ENCODE assay signal across 10 mouse cellular contexts in genomic region chr5:122129068-122129655, GRCm38 (mm10). TPM values are rescaled to one million over a fixed set of nuclear protein-coding genes. Genes with fewer than 3 reads are reported as not detected.
DNase-seq lines count a peak whose midpoint lies in the region; ATAC-seq and TF ChIP-seq lines count a peak whose summit lies in the region.
"Had no signal": no experiment of that assay in that cellular context is flagged by ENCODE, and none has a peak within 500 bp of the region (broad histone marks: within the 10 kb centered on the region; RNA-seq: fewer than 3 reads in every experiment).

No protein-coding gene starts in this region.

- no peaks in the 10 kb centered on the region for H3K36me3 ChIP-seq in forebrain, postnatal 0 days (ENCODE audit: insufficient read depth)
- no peaks in the 10 kb centered on the region for H3K36me3 ChIP-seq in hindbrain, embryonic 14.5 days (replicated peaks; ENCODE audit: control insufficient read depth, insufficient read depth)
- H3K36me3 ChIP-seq in midbrain, embryonic 10.5 days = no peaks in the 10 kb centered on the region
- H3K36me3 ChIP-seq: liver, embryonic 15.5 days had no signal

- no peaks in the 10 kb centered on the region for H3K9me3 ChIP-seq in forebrain, postnatal 0 days (ENCODE audit: low read length)
- no peaks in the 10 kb centered on the region for H3K9me3 ChIP-seq in hindbrain, embryonic 14.5 days (ENCODE audit: control insufficient read depth, low read length)
- H3K9me3 ChIP-seq in midbrain, embryonic 10.5 days (replicated peaks) = no peaks in the 10 kb centered on the region
- H3K9me3 ChIP-seq: liver, embryonic 15.5 days had no signal

- peak; percentile 86 for DNase-seq in CD4-positive, CD25-positive, alpha-beta regulatory T cell, adult 2 months (ENCODE audit: low read depth, low spot score)
- DNase-seq in forebrain, postnatal 0 days = peak; percentile 92
- DNase-seq in hindbrain, embryonic 14.5 days (ENCODE audit: low spot score) = peak; percentile 90
- DNase-seq in layer of hippocampus, postnatal 25 days (ENCODE audit: extremely low spot score in 1 of 2, low spot score in 1 of 2) = peak; percentile 31 to 79
- peak; percentile 49 for DNase-seq in midbrain, embryonic 10.5 days (ENCODE audit: low spot score)
- peak; percentile 59 to 82 for DNase-seq in spleen, postnatal 4 days (ENCODE audit: low spot score in 2 of 2)

- no peak overlapping the region for H3K9ac ChIP-seq in forebrain, postnatal 0 days
- 0 out of 2 replicates have a peak overlapping the region, but pooled peaks have one; percentile 28 for H3K9ac ChIP-seq in hindbrain, embryonic 14.5 days
- H3K9ac ChIP-seq: liver, embryonic 15.5 days had no signal

- peak; percentile 80 for TF ChIP-seq CTCF in forebrain, postnatal 0 days (IDR thresholded peaks at IDR 0.05; ENCODE audit: low read depth)

- H3K27me3 ChIP-seq in forebrain, postnatal 0 days (ENCODE audit: insufficient read depth, low read length) = no peaks in the 10 kb centered on the region; the same call in 1 of the 2 replicates
- H3K27me3 ChIP-seq in hindbrain, embryonic 14.5 days (ENCODE audit: control insufficient read depth, insufficient read depth, low read length) = no peaks in the 10 kb centered on the region
- H3K27me3 ChIP-seq in midbrain, embryonic 10.5 days (ENCODE audit: low read depth, poor library complexity, severe bottlenecking) = peaks cover 27% of the 10 kb centered on the region

- H3K4me1 ChIP-seq in forebrain, postnatal 0 days (ENCODE audit: insufficient read depth) = no peaks in the 10 kb centered on the region
- H3K4me1 ChIP-seq in hindbrain, embryonic 14.5 days (replicated peaks; ENCODE audit: control insufficient read depth, insufficient read depth, low read length) = peaks cover 4% of the 10 kb centered on the region; the same call in 1 of the 2 replicates
- peaks cover 20% of the 10 kb centered on the region for H3K4me1 ChIP-seq in midbrain, embryonic 10.5 days

- no peak for ATAC-seq in CD4-positive, CD25-positive, alpha-beta regulatory T cell, adult 4 months
- ATAC-seq in cerebellum, adult (ENCODE audit: insufficient number of reproducible peaks, low FRiP score, low TSS enrichment) = 0 out of 2 replicates have a peak, but pooled peaks have one; percentile 49
- peak; percentile 78 for ATAC-seq in forebrain, postnatal 0 days
- no peak for ATAC-seq in hindbrain, embryonic 14.5 days (ENCODE audit: low FRiP score)

- no peak overlapping the region for H3K27ac ChIP-seq in forebrain, postnatal 0 days (ENCODE audit: low read depth, low read length)
- no peak overlapping the region for H3K27ac ChIP-seq in hindbrain, embryonic 14.5 days
- no peak overlapping the region for H3K27ac ChIP-seq in midbrain, embryonic 10.5 days (replicated peaks)
- H3K27ac ChIP-seq: liver, embryonic 15.5 days had no signal

- 0 out of 2 replicates have a peak overlapping the region, but pooled peaks have one; percentile 4 for H3K4me2 ChIP-seq in forebrain, postnatal 0 days (ENCODE audit: low read depth)
- H3K4me2 ChIP-seq in hindbrain, embryonic 14.5 days (replicated peaks) = no peak overlapping the region
- H3K4me2 ChIP-seq: liver, embryonic 15.5 days had no signal

- no peak overlapping the region for H3K4me3 ChIP-seq in forebrain, postnatal 0 days (ENCODE audit: low read depth, low read length)
- H3K4me3 ChIP-seq in hindbrain, embryonic 14.5 days (replicated peaks; ENCODE audit: low read length) = no peak overlapping the region
- no peak overlapping the region for H3K4me3 ChIP-seq in midbrain, embryonic 10.5 days
- H3K4me3 ChIP-seq: liver, embryonic 15.5 days had no signal

- 35% methylated on average over 16 of the region's 16 CpGs for WGBS in forebrain, postnatal 0 days
- 36% methylated on average over 16 of the region's 16 CpGs for WGBS in hindbrain, embryonic 14.5 days
- WGBS in midbrain, embryonic 10.5 days = 38% methylated on average over 16 of the region's 16 CpGs

RNA-seq across cellular contexts. Expression of gene Ccdc63, which starts 11.5 kb away (rescaled TPM):
- under 1 TPM in 1 of 2 experiments, not detected in 1; 0.75 TPM for polyA plus RNA-seq in CD4-positive, CD25-positive, alpha-beta regulatory T cell, adult 4 months (2017; shearing (Covaris generic))
- total RNA-seq in forebrain, postnatal 0 days (2014; rRNA removed) = 0.43 TPM in 1 of 2 replicates, not detected in the other
- 0.08 and 0.16 TPM in 2 replicates for polyA plus RNA-seq in forebrain, postnatal 0 days (2015; fragmentation: Nextera tagmentation; extraction: Ambion mirVana)
- polyA plus RNA-seq in hindbrain, embryonic 14.5 days (2014; fragmentation: Nextera tagmentation; extraction: Ambion mirVana) = 0.23 TPM in 1 of 2 replicates, not detected in the other
- under 1 TPM; 0.74 to 0.94 TPM for total RNA-seq in layer of hippocampus, postnatal 25 days (2021)
- polyA plus RNA-seq in midbrain, embryonic 10.5 days (2016; fragmentation: Nextera tagmentation; extraction: Ambion mirVana) = not detected in 2 replicates
- polyA plus RNA-seq: C2C12 had no signal

RNA-seq across cellular contexts. Expression of gene Myl2, which starts 28.4 kb away (rescaled TPM):
- polyA plus RNA-seq in CD4-positive, CD25-positive, alpha-beta regulatory T cell, adult 4 months (2017; shearing (Covaris generic)) = not detected
- total RNA-seq in forebrain, postnatal 0 days (2014; rRNA removed) = 0.38 and 2.9 TPM in 2 replicates
- 1.7 TPM in 2 replicates for polyA plus RNA-seq in forebrain, postnatal 0 days (2015; fragmentation: Nextera tagmentation; extraction: Ambion mirVana)
- polyA plus RNA-seq in hindbrain, embryonic 14.5 days (2014; fragmentation: Nextera tagmentation; extraction: Ambion mirVana) = 0.80 and 0.86 TPM in 2 replicates
- under 1 TPM in 1 of 2 experiments, not detected in 1; 0.91 TPM for total RNA-seq in layer of hippocampus, postnatal 25 days (2021)
- 0.43 and 0.59 TPM in 2 replicates for polyA plus RNA-seq in midbrain, embryonic 10.5 days (2016; fragmentation: Nextera tagmentation; extraction: Ambion mirVana)
- polyA plus RNA-seq: C2C12 had no signal

RNA-seq across cellular contexts. Expression of gene Ppp1cc, which starts 28.9 kb away (rescaled TPM):
- polyA plus RNA-seq in CD4-positive, CD25-positive, alpha-beta regulatory T cell, adult 4 months (2017; shearing (Covaris generic)) = 10 to 100 TPM; 34.6 to 82.0 TPM
- total RNA-seq in forebrain, postnatal 0 days (2014; rRNA removed) = 278 and 322 TPM in 2 replicates
- 193 and 220 TPM in 2 replicates for polyA plus RNA-seq in forebrain, postnatal 0 days (2015; fragmentation: Nextera tagmentation; extraction: Ambion mirVana)
- 200 and 229 TPM in 2 replicates for polyA plus RNA-seq in hindbrain, embryonic 14.5 days (2014; fragmentation: Nextera tagmentation; extraction: Ambion mirVana)
- total RNA-seq in layer of hippocampus, postnatal 25 days (2021) = 100 to 1,000 TPM; 208 to 211 TPM
- 320 and 339 TPM in 2 replicates for polyA plus RNA-seq in midbrain, embryonic 10.5 days (2016; fragmentation: Nextera tagmentation; extraction: Ambion mirVana)

Comparison
In these comparisons a context has a peak if more than half of its experiments do, and no peak if none do; other contexts are left out.
1. ATAC-seq: peak in cerebellum, adult (single experiment) and forebrain, postnatal 0 days (single experiment); none in CD4-positive, CD25-positive, alpha-beta regulatory T cell, adult 4 months (single experiment) and hindbrain, embryonic 14.5 days (single experiment).
2. Peak in every context shown above with its lines, with median percentiles within 50 percentile points of each other: DNase-seq.